In genomic region chr17:84875031-84875430, GRCm38 (mm10) we compare ENCODE assay signal across 16 mouse cellular contexts.
DNase-seq lines count a peak whose midpoint lies in the region; ATAC-seq lines count a peak whose summit lies in the region.
"Had no signal": no experiment of that assay in that cellular context is flagged by ENCODE, and none has a peak within 500 bp of the region (broad histone marks: within the 10 kb centered on the region; RNA-seq: fewer than 3 reads in every experiment).

No protein-coding gene starts in this region.

- ATAC-seq in erythroid progenitor cell, adult 5-6 weeks (replicated peaks; ENCODE audit: low FRiP score, poor library complexity, severe bottlenecking), result no peak
- ATAC-seq: hindbrain, postnatal 0 days; midbrain, embryonic 13.5 days had no signal

- DNase-seq in A20 (ENCODE audit: low read depth, low spot score), result peak; percentile 10
- DNase-seq in kidney, adult 18-20 months, result peak; percentile 61
- DNase-seq in kidney, postnatal 25 days, result peak; percentile 78 to 85
- DNase-seq in lung, postnatal 10 days, result peak; percentile 44
- DNase-seq in natural killer cell, adult 2 months (ENCODE audit: low spot score in 2 of 2), result no peak
- no peak for DNase-seq in urinary bladder, adult 2 months (ENCODE audit: low spot score)
- DNase-seq in testis, postnatal 10 days (ENCODE audit: low spot score), result no peak
- DNase-seq: cerebellum, postnatal 10 days; gastrocnemius, postnatal 10 days; heart, postnatal 4 days; layer of hippocampus, adult 9-11 months; right cerebral cortex, postnatal 14 days; thymus, postnatal 25 days had no signal

Comparison
In these comparisons a context has a peak if more than half of its experiments do, and no peak if none do; other contexts are left out.
1. DNase-seq: peak in A20 (single experiment), kidney, adult 18-20 months (single experiment), kidney, postnatal 25 days (2 of 2) and lung, postnatal 10 days (single experiment); none in natural killer cell, adult 2 months (0 of 2), urinary bladder, adult 2 months (single experiment) and testis, postnatal 10 days (single experiment).